Mouse (Mus musculus) spleen, postnatal 36 days (tissue): ENCODE measurements at regions not wholly inside any gene's neighbourhood (a gene's known extent, or its start where the extent isn't known, plus 50 kb on each side); places are given as distances from the start of the nearest gene placed in this dataset.

ENCODE experiments used
- DNase-seq, 2 experiments: peaks; one replicate each; pipeline ENCODE4 v3.0.0; 2022; ENCODE audit warnings: low spot score in 2 of 2, mixed read lengths in 1 of 2

DNA sequence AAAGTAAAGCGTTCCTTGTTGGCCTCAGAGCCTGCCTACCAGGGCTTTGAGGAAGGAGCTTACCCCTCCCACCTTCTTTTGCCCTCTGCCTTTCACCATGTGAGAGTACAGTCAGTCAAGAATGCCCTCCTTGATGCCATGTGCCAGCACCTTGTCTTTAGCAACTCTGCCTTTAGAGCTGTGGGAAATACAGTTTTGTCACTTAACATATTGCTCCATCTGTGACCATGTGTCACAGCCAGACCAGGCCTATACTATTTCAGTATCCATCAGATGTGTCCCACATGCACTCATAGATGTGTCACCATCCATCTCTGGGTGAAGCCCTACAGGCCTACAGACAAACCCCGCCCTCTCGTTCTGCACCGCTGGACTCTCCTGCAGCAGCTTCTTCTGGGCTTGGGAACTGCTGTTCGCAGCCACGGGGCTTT lies 355.9 kb downstream of the Agtpbp1 start:
- DNase-seq: no peak

DNA sequence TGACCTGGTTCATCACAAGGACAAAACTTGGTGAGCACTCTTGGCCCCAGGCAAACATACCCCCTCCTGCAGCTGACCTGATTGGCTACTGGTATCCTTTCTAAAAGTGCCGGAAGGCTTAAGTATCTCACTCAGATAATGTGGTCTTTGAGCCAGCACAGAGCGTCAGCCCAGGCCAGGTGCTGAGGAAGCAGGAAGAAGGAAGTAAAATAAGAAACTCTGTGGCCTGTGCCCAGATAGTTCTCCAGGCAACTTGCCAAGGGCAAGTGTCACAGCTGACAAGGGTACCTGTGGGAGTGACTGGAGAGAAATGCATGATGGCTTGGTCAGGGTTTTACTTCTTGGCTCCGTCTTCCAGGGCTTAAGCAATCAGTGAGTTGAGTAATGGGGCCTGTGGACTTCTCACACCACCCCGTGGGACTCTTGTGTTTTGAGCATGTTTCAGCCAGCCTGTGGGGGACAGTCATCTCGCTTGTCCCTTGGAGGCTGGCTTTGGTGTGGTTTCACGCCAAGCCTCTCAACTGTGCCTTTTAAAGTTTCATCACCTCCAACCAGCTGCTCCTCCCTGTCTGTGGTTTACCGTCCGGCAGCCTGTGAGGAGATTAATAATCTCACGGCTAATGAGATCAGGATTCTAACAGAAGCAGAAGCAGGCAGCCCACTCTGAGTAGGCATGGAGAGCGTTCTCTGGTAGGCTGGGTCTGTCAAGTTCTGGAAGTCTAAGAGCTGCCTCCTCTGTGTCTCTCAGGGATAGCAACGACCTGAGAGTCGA lies 356.8 kb downstream of the Agtpbp1 start:
- DNase-seq: peak; percentile 3 to 4

DNA sequence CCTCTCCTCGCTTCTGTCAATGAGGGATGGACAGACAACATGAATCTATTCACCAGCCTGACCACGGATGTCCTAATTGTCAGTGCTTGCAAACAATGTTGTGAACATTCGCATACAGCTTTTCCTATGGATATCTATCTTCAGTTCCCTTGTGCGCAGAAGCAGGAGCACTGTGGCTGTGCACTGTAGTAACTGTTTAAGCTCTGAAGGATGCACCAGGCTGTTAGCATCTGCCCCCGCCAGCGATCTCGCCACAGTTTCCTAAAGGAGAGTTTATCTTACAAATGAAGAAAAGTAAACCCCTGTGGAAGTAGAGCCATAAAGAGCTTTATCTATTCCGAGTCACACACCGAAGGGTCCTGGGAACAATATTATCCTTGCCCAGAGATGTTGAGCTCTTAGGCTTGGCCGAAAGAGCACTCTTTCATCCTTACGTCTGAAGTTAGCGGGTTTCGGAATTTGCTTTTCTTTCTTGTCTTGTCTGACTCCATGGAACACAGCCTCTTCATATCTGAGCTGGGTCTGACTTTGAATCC lies 357.4 kb downstream of the Agtpbp1 start:
- no peak for DNase-seq

DNA sequence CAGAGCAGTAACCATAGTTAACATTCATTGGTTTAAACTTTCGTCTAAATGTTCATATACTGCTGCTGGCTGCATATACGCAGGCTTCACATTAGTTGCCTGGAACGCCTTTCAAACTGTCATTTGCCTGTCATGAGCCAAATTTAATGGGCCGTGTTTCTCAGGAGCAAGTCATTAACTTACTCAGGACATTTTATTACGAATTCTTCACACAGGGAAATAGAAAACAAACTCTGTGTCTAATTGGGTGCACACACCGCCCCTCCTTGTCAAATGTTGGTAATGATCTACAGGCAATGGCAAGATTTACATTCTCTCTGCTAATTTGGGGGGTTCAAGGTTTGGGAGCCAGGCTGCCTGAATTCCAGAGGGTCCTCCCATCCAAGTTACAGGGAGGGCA lies 364.4 kb downstream of the Agtpbp1 start:
- no peak for DNase-seq

DNA sequence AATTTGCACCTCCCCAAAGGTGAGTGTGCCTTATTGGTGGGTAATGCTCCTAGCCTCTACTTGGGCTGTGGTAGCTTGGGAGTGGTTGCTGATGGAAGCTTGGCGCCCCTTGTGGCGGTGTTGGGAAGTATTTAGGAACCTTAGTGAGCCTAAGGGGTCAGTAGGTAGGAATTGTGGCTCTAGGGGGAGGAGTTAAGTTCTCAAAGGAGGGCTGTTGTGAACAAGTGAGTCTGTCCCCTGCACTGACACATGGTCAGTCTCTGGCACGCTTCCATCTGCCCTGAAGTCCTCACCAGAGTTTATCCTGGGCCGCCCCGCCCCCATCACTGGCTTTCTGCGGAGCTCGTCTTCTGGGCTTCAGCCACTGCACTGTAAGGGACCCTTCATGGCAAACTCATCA lies 364.9 kb downstream of the Agtpbp1 start:
- DNase-seq: no peak

DNA sequence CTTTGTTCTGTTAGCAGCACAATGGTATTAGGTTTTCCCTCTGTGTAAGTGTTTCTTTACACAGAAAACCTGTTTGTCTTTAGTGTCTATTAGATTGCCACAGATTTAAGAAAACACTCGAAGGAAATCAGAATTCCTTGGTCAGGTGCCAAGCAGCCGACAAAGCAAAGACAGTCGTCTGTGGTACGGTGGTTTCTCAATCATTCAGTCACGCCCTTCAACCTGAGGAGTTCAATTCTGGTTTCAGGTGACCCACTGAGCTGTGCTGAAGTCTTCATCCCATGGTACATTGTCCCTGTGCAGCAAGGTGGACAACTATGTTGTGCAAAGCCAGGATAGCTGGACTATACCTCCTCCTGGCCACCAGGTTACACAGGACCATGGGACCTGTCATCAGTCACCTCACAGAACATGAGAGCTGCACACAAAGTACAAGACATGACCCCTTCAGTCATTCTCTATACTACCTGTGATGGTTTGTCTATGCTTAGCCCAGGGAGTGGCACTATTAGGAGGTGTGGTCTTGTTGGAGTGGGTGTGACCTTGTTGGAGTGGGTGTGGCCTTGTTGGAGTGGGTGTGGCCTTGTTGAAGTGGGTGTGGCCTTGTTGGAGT lies 368.2 kb downstream of the Agtpbp1 start:
- no peak for DNase-seq

DNA sequence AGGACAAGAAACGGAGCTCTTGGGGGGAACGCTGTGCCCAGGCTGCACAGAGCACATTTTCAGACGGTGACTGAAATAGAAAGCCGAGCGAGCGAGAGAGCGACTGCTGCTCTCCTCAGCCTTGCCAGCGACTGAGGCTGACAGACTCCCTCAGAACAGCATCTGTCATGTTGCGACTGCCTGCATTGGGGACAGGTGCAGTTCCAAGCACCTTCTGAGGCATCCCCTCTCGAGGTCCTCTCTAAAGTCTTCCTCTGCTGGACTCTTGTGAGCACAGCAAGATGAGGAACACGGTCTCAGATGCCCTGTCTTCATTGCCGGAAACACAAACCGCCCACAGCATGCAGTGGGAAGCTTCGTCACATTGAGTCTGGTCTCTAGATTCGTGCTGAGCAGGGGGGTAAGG lies 372.7 kb downstream of the Agtpbp1 start:
- DNase-seq: no peak

DNA sequence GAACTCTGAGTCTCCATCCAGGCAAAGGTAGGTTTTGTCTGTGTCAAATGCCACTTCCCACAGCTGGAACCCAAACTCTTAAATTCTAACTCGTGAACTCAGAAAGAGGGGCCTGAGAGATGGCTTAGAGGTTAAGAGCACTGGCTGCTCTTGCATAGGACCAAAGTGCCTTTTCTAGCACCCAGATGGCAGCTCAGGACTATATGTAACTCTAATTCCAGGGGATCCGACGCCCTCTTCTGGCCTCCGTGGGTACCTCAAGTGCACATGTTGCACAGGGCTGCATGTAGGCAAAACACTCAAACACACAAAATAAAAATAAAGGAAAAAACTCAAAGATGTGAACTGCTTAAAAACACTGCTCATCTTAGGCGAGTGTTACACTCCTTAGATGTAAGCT lies 374.2 kb downstream of the Agtpbp1 start:
- no peak for DNase-seq

DNA sequence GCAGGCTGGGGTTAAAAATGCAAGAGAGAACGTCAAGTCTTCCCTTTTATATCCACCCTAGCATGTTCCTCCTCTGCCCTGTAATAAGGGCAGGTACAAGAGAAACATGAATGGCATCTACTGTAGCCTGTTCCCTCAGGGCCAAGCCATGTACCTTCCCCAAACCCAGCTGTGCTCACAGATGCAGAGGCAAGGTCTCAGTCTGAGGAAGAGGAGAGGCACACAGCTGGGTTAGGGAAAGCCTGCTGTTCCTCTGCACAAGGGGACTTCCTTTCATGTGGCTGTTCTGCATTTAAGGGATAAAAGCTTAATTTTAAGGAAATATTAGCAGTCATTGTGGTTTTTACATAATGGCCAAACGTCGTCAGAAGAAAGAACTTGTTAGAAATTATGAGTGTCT lies 378.8 kb downstream of the Agtpbp1 start:
- no peak for DNase-seq

DNA sequence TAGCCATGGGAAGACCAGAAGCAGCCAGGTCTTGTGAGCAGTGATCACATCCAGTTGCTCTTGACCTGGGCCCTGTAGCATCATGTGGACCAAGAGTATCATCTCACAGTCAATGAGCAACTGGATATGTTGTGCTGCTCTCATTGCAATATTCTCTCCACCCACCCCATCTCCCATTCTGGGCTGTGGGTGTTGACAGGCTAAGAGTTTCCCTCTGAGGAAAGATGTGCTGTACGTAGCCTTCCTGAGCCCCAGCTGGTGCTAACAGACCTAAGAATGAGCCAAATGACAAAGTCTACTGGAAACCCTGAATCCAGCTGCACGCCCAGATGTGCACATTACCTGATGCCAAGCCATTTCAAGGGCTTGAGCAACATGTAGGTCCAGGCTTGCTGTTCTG lies 380.5 kb downstream of the Agtpbp1 start:
- no peak for DNase-seq

DNA sequence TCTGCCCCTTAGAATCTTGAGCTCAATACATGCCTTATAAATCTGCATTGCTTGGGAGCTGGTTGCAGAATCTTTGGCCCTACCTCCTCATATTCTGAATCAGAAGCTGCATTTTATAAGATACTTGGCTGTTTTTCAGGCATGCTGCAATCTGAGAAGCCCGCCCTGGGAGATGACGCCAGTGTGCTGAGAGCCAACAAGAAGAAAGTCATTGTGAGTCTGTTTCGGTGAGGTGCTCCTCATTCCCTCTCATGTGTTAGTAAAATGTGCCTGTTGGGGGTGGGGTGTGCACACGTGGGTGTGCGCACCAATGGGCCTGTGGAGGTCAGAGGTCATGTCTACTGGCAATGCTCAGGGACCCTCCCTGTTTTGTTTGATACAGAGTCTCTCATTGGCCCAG lies 388.7 kb downstream of the Agtpbp1 start:
- no peak for DNase-seq

DNA sequence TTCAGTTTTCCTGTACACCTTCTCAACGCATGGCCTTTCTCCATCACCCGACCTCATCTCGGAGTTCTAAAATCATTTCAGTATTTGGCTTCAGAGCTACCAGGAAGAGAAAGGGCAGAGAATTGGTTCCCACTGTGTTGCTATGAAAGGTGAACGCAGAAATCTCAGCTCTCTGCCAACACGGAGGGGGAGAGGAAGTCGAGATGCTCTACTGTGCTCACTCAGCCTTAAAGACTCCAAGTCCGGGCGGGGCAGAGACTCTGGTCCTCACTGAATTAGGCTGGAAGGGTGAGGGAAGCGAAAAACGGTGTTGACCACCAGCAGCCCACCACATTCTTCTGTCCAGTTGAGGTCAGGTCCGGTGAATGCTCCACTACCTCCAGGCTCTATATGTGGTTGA lies 382.1 kb downstream of the Ntrk2 start:
- DNase-seq: no peak
